Mouse (Mus musculus): Measurements from ENCODE around the gene Lin54. TPM values are rescaled to one million over a fixed set of nuclear protein-coding genes. Genes with fewer than 3 reads are reported as not detected.

Gene Lin54
- polyA plus RNA-seq, 1 experiment, result 5.2 TPM

GRCm38 (mm10) chr5:100423626-100424025 is 76.8 kb downstream of the Lin54 start:
- peaks cover 84% of the 10 kb centered on the region for H3K79me2 ChIP-seq (ENCODE audit: control insufficient read depth, insufficient read depth)
- peaks cover 96% of the 10 kb centered on the region for H3K36me3 ChIP-seq (ENCODE audit: control insufficient read depth, insufficient read depth)
- no peak for TF ChIP-seq MAX (IDR thresholded peaks at IDR 0.05)
- no peak for TF ChIP-seq CEBPB (IDR thresholded peaks at IDR 0.05; ENCODE audit: low read depth)
- no peak for TF ChIP-seq MYOD1 (IDR thresholded peaks at IDR 0.05; ENCODE audit: control insufficient read depth, insufficient read length, low read depth)
- no peak for TF ChIP-seq MYOG (IDR thresholded peaks at IDR 0.05; ENCODE audit: control insufficient read depth, extremely low read depth, insufficient read length)
- TF ChIP-seq CTCF (IDR thresholded peaks at IDR 0.05; ENCODE audit: control insufficient read depth, insufficient read depth, insufficient read length), result no peak
- no peak for TF ChIP-seq USF1 (IDR thresholded peaks at IDR 0.05; ENCODE audit: low read depth)
- TF ChIP-seq FOSL1 (IDR thresholded peaks at IDR 0.05; ENCODE audit: insufficient read depth, low read length, poor library complexity, severe bottlenecking), result no peak
- H3ac ChIP-seq (ENCODE audit: control insufficient read depth, insufficient read length, low read depth), result peak overlapping the region; percentile 30
- peaks cover 74% of the 10 kb centered on the region for H3K79me3 ChIP-seq (ENCODE audit: low read depth)
- H3K27me3 ChIP-seq (ENCODE audit: control insufficient read depth, insufficient read depth, insufficient read length), result no peaks in the 10 kb centered on the region
- H3K4me3 ChIP-seq (ENCODE audit: insufficient read depth, poor library complexity, severe bottlenecking), result no peak overlapping the region

GRCm38 (mm10) chr5:100418861-100419260 is 81.6 kb downstream of the Lin54 start:
- Histone ChIP-seq H3K4me3 (ENCODE audit: insufficient read depth, poor library complexity, severe bottlenecking) (no peak overlapping the region), H3K36me3 (ENCODE audit: control insufficient read depth, insufficient read depth) (peaks cover 56% of the 10 kb centered on the region), H3K79me2 (ENCODE audit: control insufficient read depth, insufficient read depth) (peaks cover 58% of the 10 kb centered on the region), H3ac (ENCODE audit: control insufficient read depth, insufficient read length, low read depth) (no peak overlapping the region), H3K79me3 (ENCODE audit: low read depth) (peaks cover 44% of the 10 kb centered on the region), H3K27me3 (ENCODE audit: control insufficient read depth, insufficient read depth, insufficient read length) (no peaks in the 10 kb centered on the region)
- TF ChIP-seq FOSL1 (IDR thresholded peaks at IDR 0.05; ENCODE audit: insufficient read depth, low read length, poor library complexity, severe bottlenecking) (no peak), MAX (IDR thresholded peaks at IDR 0.05) (no peak), CEBPB (IDR thresholded peaks at IDR 0.05; ENCODE audit: low read depth) (no peak), CTCF (IDR thresholded peaks at IDR 0.05; ENCODE audit: control insufficient read depth, insufficient read depth, insufficient read length) (no peak), USF1 (IDR thresholded peaks at IDR 0.05; ENCODE audit: low read depth) (no peak), MYOD1 (IDR thresholded peaks at IDR 0.05; ENCODE audit: control insufficient read depth, insufficient read length, low read depth) (no peak), MYOG (IDR thresholded peaks at IDR 0.05; ENCODE audit: control insufficient read depth, extremely low read depth, insufficient read length) (no peak)

- TF ChIP-seq FOSL1 (IDR thresholded peaks at IDR 0.05; ENCODE audit: insufficient read depth, low read length, poor library complexity, severe bottlenecking), result no peak
- no peak for TF ChIP-seq MYOG (IDR thresholded peaks at IDR 0.05; ENCODE audit: control insufficient read depth, extremely low read depth, insufficient read length)
- TF ChIP-seq USF1 (IDR thresholded peaks at IDR 0.05; ENCODE audit: low read depth), result no peak
- no peak for TF ChIP-seq CEBPB (IDR thresholded peaks at IDR 0.05; ENCODE audit: low read depth)
- TF ChIP-seq MYOD1 (IDR thresholded peaks at IDR 0.05; ENCODE audit: control insufficient read depth, insufficient read length, low read depth), result no peak
- no peak for TF ChIP-seq CTCF (IDR thresholded peaks at IDR 0.05; ENCODE audit: control insufficient read depth, insufficient read depth, insufficient read length)
- TF ChIP-seq MAX (IDR thresholded peaks at IDR 0.05), result no peak
- Histone ChIP-seq H3K27me3 (ENCODE audit: control insufficient read depth, insufficient read depth, insufficient read length) (no peaks in the 10 kb centered on the region), H3K79me3 (ENCODE audit: low read depth) (peaks cover 44% of the 10 kb centered on the region), H3K4me3 (ENCODE audit: insufficient read depth, poor library complexity, severe bottlenecking) (no peak overlapping the region), H3K36me3 (ENCODE audit: control insufficient read depth, insufficient read depth) (peaks cover 49% of the 10 kb centered on the region), H3K79me2 (ENCODE audit: control insufficient read depth, insufficient read depth) (peaks cover 58% of the 10 kb centered on the region), H3ac (ENCODE audit: control insufficient read depth, insufficient read length, low read depth) (no peak overlapping the region)
Observed at GRCm38 (mm10) chr5:100418077-100418476, 82.4 kb downstream of the Lin54 start.

- peaks cover 48% of the 10 kb centered on the region for H3K79me3 ChIP-seq (ENCODE audit: low read depth)
- peak within 1 kb of the TSS; percentile 80 for H3ac ChIP-seq (ENCODE audit: control insufficient read depth, insufficient read length, low read depth)
- peaks cover 32% of the 10 kb centered on the region for H3K36me3 ChIP-seq (ENCODE audit: control insufficient read depth, insufficient read depth)
- H3K79me2 ChIP-seq (ENCODE audit: control insufficient read depth, insufficient read depth), result peaks cover 58% of the 10 kb centered on the region
- TF ChIP-seq MAX (IDR thresholded peaks at IDR 0.05) (peak; percentile 56), MYOG (IDR thresholded peaks at IDR 0.05; ENCODE audit: control insufficient read depth, extremely low read depth, insufficient read length) (no peak)
- no peaks in the 10 kb centered on the region for H3K27me3 ChIP-seq (ENCODE audit: control insufficient read depth, insufficient read depth, insufficient read length)
- H3K4me3 ChIP-seq (ENCODE audit: insufficient read depth, poor library complexity, severe bottlenecking), result peak within 1 kb of the TSS; percentile 77
Observed at GRCm38 (mm10) chr5:100415761-100416590, 84.5 kb downstream of the Lin54 start, which contains the start of gene Sec31a. Sec31a (minus strand) TSS chr5:100416234.

- Histone ChIP-seq H3K36me3 (ENCODE audit: control insufficient read depth, insufficient read depth) (peaks cover 25% of the 10 kb centered on the region), H3ac (ENCODE audit: control insufficient read depth, insufficient read length, low read depth) (peak overlapping the region; percentile 12), H3K4me3 (ENCODE audit: insufficient read depth, poor library complexity, severe bottlenecking) (peak overlapping the region; percentile 77), H3K79me2 (ENCODE audit: control insufficient read depth, insufficient read depth) (peaks cover 64% of the 10 kb centered on the region), H3K79me3 (ENCODE audit: low read depth) (peaks cover 59% of the 10 kb centered on the region), H3K27me3 (ENCODE audit: control insufficient read depth, insufficient read depth, insufficient read length) (no peaks in the 10 kb centered on the region)
- TF ChIP-seq FOSL1 (IDR thresholded peaks at IDR 0.05; ENCODE audit: insufficient read depth, low read length, poor library complexity, severe bottlenecking) (no peak), USF1 (IDR thresholded peaks at IDR 0.05; ENCODE audit: low read depth) (no peak), CEBPB (IDR thresholded peaks at IDR 0.05; ENCODE audit: low read depth) (no peak), CTCF (IDR thresholded peaks at IDR 0.05; ENCODE audit: control insufficient read depth, insufficient read depth, insufficient read length) (no peak), MYOG (IDR thresholded peaks at IDR 0.05; ENCODE audit: control insufficient read depth, extremely low read depth, insufficient read length) (no peak), MAX (IDR thresholded peaks at IDR 0.05) (no peak), MYOD1 (IDR thresholded peaks at IDR 0.05; ENCODE audit: control insufficient read depth, insufficient read length, low read depth) (no peak)
Observed at GRCm38 (mm10) chr5:100414474-100415196, 85.8 kb downstream of the Lin54 start.
